Mouse (Mus musculus): ENCODE results near the gene Tmem147. TPM values are rescaled to one million over a fixed set of nuclear protein-coding genes. Genes with fewer than 3 reads are reported as not detected.

The Tmem147 gene
- polyA plus RNA-seq, 1 experiment: 168 TPM

DNA sequence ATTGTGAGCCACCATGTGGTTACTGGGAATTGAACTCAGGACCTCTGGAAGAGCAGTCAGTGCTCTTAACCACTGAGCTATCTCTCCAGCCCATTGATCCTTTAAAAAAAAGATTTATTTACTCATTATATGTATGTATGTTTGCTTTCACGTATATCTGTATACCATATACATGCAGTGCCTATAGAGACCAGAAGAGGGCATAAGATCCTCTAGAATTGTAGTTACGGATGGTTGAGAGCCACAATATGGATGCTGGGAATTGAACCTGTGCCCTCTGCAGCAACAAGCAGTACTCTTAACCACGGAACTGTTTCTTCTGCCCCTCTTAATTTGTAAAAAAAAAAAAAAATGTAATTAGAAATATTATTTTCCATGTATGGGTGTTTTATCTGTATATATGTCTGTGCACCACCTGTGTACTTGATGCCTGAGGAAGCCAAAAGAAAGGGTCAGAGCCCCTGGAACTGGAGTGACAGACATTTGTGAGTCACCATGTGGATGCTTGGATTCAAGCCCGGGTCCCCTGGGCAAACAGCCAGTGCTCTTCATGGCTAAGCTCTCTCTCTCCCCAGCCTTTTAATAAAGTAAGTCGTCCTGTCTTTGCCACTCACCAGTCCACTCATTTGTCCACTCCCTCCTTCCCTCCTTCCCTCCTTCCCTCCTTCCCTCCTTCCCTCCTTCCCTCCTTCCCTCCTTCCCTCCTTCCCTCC, 50.9 kb downstream of the Tmem147 start:
- H3K36me3 ChIP-seq (ENCODE audit: control insufficient read depth, insufficient read depth): no peaks in the 10 kb centered on the region
- H3K79me2 ChIP-seq (ENCODE audit: control insufficient read depth, insufficient read depth): no peaks in the 10 kb centered on the region
- H3K27me3 ChIP-seq (ENCODE audit: control insufficient read depth, insufficient read depth, insufficient read length): peaks cover 28% of the 10 kb centered on the region
- no peaks in the 10 kb centered on the region for H3K79me3 ChIP-seq (ENCODE audit: low read depth)
- no peak for TF ChIP-seq MYOG (IDR thresholded peaks at IDR 0.05; ENCODE audit: control insufficient read depth, extremely low read depth, insufficient read length)
- TF ChIP-seq USF1 (IDR thresholded peaks at IDR 0.05; ENCODE audit: low read depth): no peak
- no peak for TF ChIP-seq CTCF (IDR thresholded peaks at IDR 0.05; ENCODE audit: control insufficient read depth, insufficient read depth, insufficient read length)
- no peak for TF ChIP-seq FOSL1 (IDR thresholded peaks at IDR 0.05; ENCODE audit: insufficient read depth, low read length, poor library complexity, severe bottlenecking)
- no peak for TF ChIP-seq CEBPB (IDR thresholded peaks at IDR 0.05; ENCODE audit: low read depth)
- TF ChIP-seq MAX (IDR thresholded peaks at IDR 0.05): no peak
- no peak for TF ChIP-seq MYOD1 (IDR thresholded peaks at IDR 0.05; ENCODE audit: control insufficient read depth, insufficient read length, low read depth)
- H3K4me3 ChIP-seq (ENCODE audit: insufficient read depth, poor library complexity, severe bottlenecking): no peak overlapping the region
- H3ac ChIP-seq (ENCODE audit: control insufficient read depth, insufficient read length, low read depth): no peak overlapping the region

Other genes with a start within 250 kb of the Tmem147 start
- 0.02 TPM for gene Prodh2, start 235.9 kb downstream of the Tmem147 start, polyA plus RNA-seq (2012; fragmentation: generic; extraction: Trizol)
- 2.4 TPM for gene Arhgap33, start 194.5 kb downstream of the Tmem147 start, polyA plus RNA-seq (2012; fragmentation: generic; extraction: Trizol)
- gene Hspb6, start 177.4 kb downstream of the Tmem147 start, polyA plus RNA-seq (2012; fragmentation: generic; extraction: Trizol): 66.8 TPM
- gene Proser3, start 177.2 kb downstream of the Tmem147 start, polyA plus RNA-seq (2012; fragmentation: generic; extraction: Trizol): 8.7 TPM
- gene Lin37, start 169.7 kb downstream of the Tmem147 start, polyA plus RNA-seq (2012; fragmentation: generic; extraction: Trizol): 38.4 TPM
- gene U2af1l4, start 166.2 kb downstream of the Tmem147 start, polyA plus RNA-seq (2012; fragmentation: generic; extraction: Trizol): 63.6 TPM
- 0.73 TPM for gene Gm49396, start 166.2 kb downstream of the Tmem147 start, polyA plus RNA-seq (2012; fragmentation: generic; extraction: Trizol)
- 173 TPM for gene Psenen, start 165.9 kb downstream of the Tmem147 start, polyA plus RNA-seq (2012; fragmentation: generic; extraction: Trizol)
- 0.56 TPM for gene Igflr1, start 164.1 kb downstream of the Tmem147 start, polyA plus RNA-seq (2012; fragmentation: generic; extraction: Trizol)
- gene Kmt2b, start 140.8 kb downstream of the Tmem147 start, polyA plus RNA-seq (2012; fragmentation: generic; extraction: Trizol): 14.4 TPM
- gene Zbtb32, start 130.6 kb downstream of the Tmem147 start, polyA plus RNA-seq (2012; fragmentation: generic; extraction: Trizol): 0.05 TPM
- 0.53 TPM for gene Upk1a, start 116.7 kb downstream of the Tmem147 start, polyA plus RNA-seq (2012; fragmentation: generic; extraction: Trizol)
- gene Cox6b1, start 103.4 kb downstream of the Tmem147 start, polyA plus RNA-seq (2012; fragmentation: generic; extraction: Trizol): 795 TPM
- not detected for gene Etv2, start 93.7 kb downstream of the Tmem147 start, polyA plus RNA-seq (2012; fragmentation: generic; extraction: Trizol)
- 110 TPM for gene Rbm42, start 79.2 kb downstream of the Tmem147 start, polyA plus RNA-seq (2012; fragmentation: generic; extraction: Trizol)
- 25.9 TPM for gene Haus5, start 64.5 kb downstream of the Tmem147 start, polyA plus RNA-seq (2012; fragmentation: generic; extraction: Trizol)
- gene Pmis2, start 57.9 kb downstream of the Tmem147 start, polyA plus RNA-seq (2012; fragmentation: generic; extraction: Trizol): not detected
- gene 2200002J24Rik, start 30.6 kb downstream of the Tmem147 start, polyA plus RNA-seq (2012; fragmentation: generic; extraction: Trizol): not detected
- gene Atp4a, start 17.3 kb downstream of the Tmem147 start, polyA plus RNA-seq (2012; fragmentation: generic; extraction: Trizol): not detected
- not detected for gene Gapdhs, start 14.1 kb upstream of the Tmem147 start, polyA plus RNA-seq (2012; fragmentation: generic; extraction: Trizol)
- gene Sbsn, start 21.9 kb upstream of the Tmem147 start, polyA plus RNA-seq (2012; fragmentation: generic; extraction: Trizol): 3.6 TPM
- not detected for gene Dmkn, start 34.2 kb upstream of the Tmem147 start, polyA plus RNA-seq (2012; fragmentation: generic; extraction: Trizol)
- not detected for gene Krtdap, start 58.4 kb upstream of the Tmem147 start, polyA plus RNA-seq (2012; fragmentation: generic; extraction: Trizol)
- gene Ffar2, start 94.2 kb upstream of the Tmem147 start, polyA plus RNA-seq (2012; fragmentation: generic; extraction: Trizol): not detected
- gene Ffar3, start 126.6 kb upstream of the Tmem147 start, polyA plus RNA-seq (2012; fragmentation: generic; extraction: Trizol): not detected
- gene Ffar1, start 132.0 kb upstream of the Tmem147 start, polyA plus RNA-seq (2012; fragmentation: generic; extraction: Trizol): not detected
- 0.01 TPM for gene Cd22, start 150.8 kb upstream of the Tmem147 start, polyA plus RNA-seq (2012; fragmentation: generic; extraction: Trizol)
- 0.05 TPM for gene Mag, start 185.3 kb upstream of the Tmem147 start, polyA plus RNA-seq (2012; fragmentation: generic; extraction: Trizol)
- gene Hamp2, start 195.1 kb upstream of the Tmem147 start, polyA plus RNA-seq (2012; fragmentation: generic; extraction: Trizol): not detected
- not detected for gene Hamp, start 214.5 kb upstream of the Tmem147 start, polyA plus RNA-seq (2012; fragmentation: generic; extraction: Trizol)
- 86.1 TPM for gene Usf2, start 227.3 kb upstream of the Tmem147 start, polyA plus RNA-seq (2012; fragmentation: generic; extraction: Trizol)
- gene Lsr, start 243.9 kb upstream of the Tmem147 start, polyA plus RNA-seq (2012; fragmentation: generic; extraction: Trizol): 0.04 TPM
- gene Fam187b, start 244.2 kb upstream of the Tmem147 start, polyA plus RNA-seq (2012; fragmentation: generic; extraction: Trizol): not detected